Mouse (Mus musculus) adrenal gland, postnatal 14 days (tissue): Measurements from ENCODE around the gene Lcn11. TPM values are rescaled to one million over a fixed set of nuclear protein-coding genes. Genes with fewer than 3 reads are reported as not detected.
"Not testable (repeated sequence)": the region's sequence is repeated elsewhere in the genome, so short reads cannot be mapped to it uniquely, and the experiment has no call there.

ENCODE experiments used
- DNase-seq: peaks from one replicate; pipeline ENCODE4 v3.0.0; 2021; ENCODE audit warnings: mixed read lengths
- long read RNA-seq, 2 experiments: library from polyadenylated mRNA; stranded (forward); transcript quantifications; one replicate each; pipeline ENCODE4 v2.0.0; 2021
- total RNA-seq: library from RNA; stranded (reverse); gene quantifications from 2 replicates; pipeline ENCODE4 v1.2.3, GENCODE M21; 2021

Gene Lcn11
- not detected in 2 replicates for total RNA-seq
- long read RNA-seq, experiment 1 = 0 reads
- long read RNA-seq, experiment 2 = 0 reads

- DNase-seq = no peak
These were observed at the start of gene Lcn11 for GRCm38 (mm10) chr2:25776717-25777116. TSS of gene Lcn11 (plus strand) at chr2:25777017.

GRCm38 (mm10) chr2:25733199-25733930 lies 43.5 kb upstream of the Lcn11 start:
- no peak for DNase-seq

GRCm38 (mm10) chr2:25736709-25737108 lies 40.1 kb upstream of the Lcn11 start, which contains the start of gene Obp2b:
TSS of gene Obp2b (plus strand) at chr2:25737009.
- not testable (repeated sequence) for DNase-seq

GRCm38 (mm10) chr2:25741671-25742070 lies 35.1 kb upstream of the Lcn11 start:
- DNase-seq = no peak

GRCm38 (mm10) chr2:25754201-25754600 lies 22.6 kb upstream of the Lcn11 start:
- no peak for DNase-seq

- no peak for DNase-seq
These were observed 18.7 kb upstream of the Lcn11 start for GRCm38 (mm10) chr2:25758064-25758625.

GRCm38 (mm10) chr2:25765269-25765668 lies 11.5 kb upstream of the Lcn11 start, which contains the start of gene Lcn3:
TSS of gene Lcn3 (plus strand) at chr2:25765569.
- no peak for DNase-seq

GRCm38 (mm10) chr2:25767764-25768163 lies 9.1 kb upstream of the Lcn11 start:
- DNase-seq = no peak

GRCm38 (mm10) chr2:25773507-25773906 lies 3.3 kb upstream of the Lcn11 start:
- no peak for DNase-seq

GRCm38 (mm10) chr2:25774640-25775039 lies 2.2 kb upstream of the Lcn11 start:
- DNase-seq = no peak

- peak; percentile 49 for DNase-seq
These were observed 826 bp upstream of the Lcn11 start for GRCm38 (mm10) chr2:25775991-25776390.

- no peak for DNase-seq
These were observed 2.3 kb downstream of the Lcn11 start for GRCm38 (mm10) chr2:25779076-25779475.

GRCm38 (mm10) chr2:25780921-25781320 lies 4.1 kb downstream of the Lcn11 start:
- no peak for DNase-seq

- no peak for DNase-seq
These were observed 5.1 kb downstream of the Lcn11 start, which contains the start of gene Gm13539 for GRCm38 (mm10) chr2:25781957-25782356. TSS of gene Gm13539 (plus strand) at chr2:25782257.

- DNase-seq = no peak
These were observed 8.9 kb downstream of the Lcn11 start for GRCm38 (mm10) chr2:25785573-25786322.

- DNase-seq = no peak
These were observed 12.3 kb downstream of the Lcn11 start for GRCm38 (mm10) chr2:25789092-25789491.

GRCm38 (mm10) chr2:25797635-25798034 lies 20.8 kb downstream of the Lcn11 start:
- no peak for DNase-seq

GRCm38 (mm10) chr2:25798065-25798464 lies 21.2 kb downstream of the Lcn11 start:
- DNase-seq = no peak

GRCm38 (mm10) chr2:25811711-25812110 lies 34.9 kb downstream of the Lcn11 start:
- DNase-seq = no peak

GRCm38 (mm10) chr2:25813364-25813763 lies 36.5 kb downstream of the Lcn11 start:
- DNase-seq = no peak

- not testable (repeated sequence) for DNase-seq
These were observed 38.9 kb downstream of the Lcn11 start, which contains the start of gene Glt6d1 for GRCm38 (mm10) chr2:25815748-25816147. TSS of gene Glt6d1 (minus strand) at chr2:25815848.

- DNase-seq = peak; percentile 14
These were observed 46.0 kb downstream of the Lcn11 start, which contains the start of gene Lcn9 for GRCm38 (mm10) chr2:25822806-25823205. TSS of gene Lcn9 (plus strand) at chr2:25823153.

GRCm38 (mm10) chr2:25824751-25825150 lies 47.9 kb downstream of the Lcn11 start:
- DNase-seq = no peak
